Mouse (Mus musculus) bone marrow, adult 2 months (tissue): ENCODE measurements around the gene Tulp2.
A peak's percentile ranks its signal among the peaks of the same experiment; 100 is the strongest.

Source experiments
- CTCF ChIP-seq: fragments of 200-500 bp; IDR thresholded peaks from 2 replicates; pipeline ENCODE4 v1.5.1; 2011; ENCODE audit warnings: low read length, control low read depth; ENCODE audit not compliant: control insufficient read depth, insufficient read depth
- POLR2A ChIP-seq: fragments of 200-500 bp; IDR thresholded peaks from 2 replicates; pipeline ENCODE4 v1.6.1; 2011; ENCODE audit warnings: low read depth, mild to moderate bottlenecking, control low read depth, low read length, borderline replicate concordance; ENCODE audit not compliant: control insufficient read depth

GRCm38 (mm10) chr7:45524841-45525621 is 43.4 kb downstream of the Tulp2 start:
- TF ChIP-seq CTCF, result no peak
- peak; percentile 72 for TF ChIP-seq POLR2A
